Mouse (Mus musculus): ENCODE measurements around the gene Mkrn1. TPM values are rescaled to one million over a fixed set of nuclear protein-coding genes. Genes with fewer than 3 reads are reported as not detected.

Mkrn1 gene
- polyA plus RNA-seq (2015; fragmentation: Illumina TruSeq; extraction: RNeasy Lipid Tissue Mini Kit (QIAGEN cat#74804); ENCODE audit: insufficient read depth, low read depth, low replicate concordance), result 11.4 TPM

GRCm38 (mm10) chr6:39419851-39420721 is at the start of gene Mkrn1:
TSS of gene Mkrn1 (minus strand) at chr6:39420462.

GRCm38 (mm10) chr6:39381125-39381880 is 39.0 kb downstream of the Mkrn1 start, which contains the start of gene Rab19:
TSS of gene Rab19 (plus strand) at chr6:39381175.

GRCm38 (mm10) chr6:39377311-39377827 is 42.9 kb downstream of the Mkrn1 start, which contains the start of gene Slc37a3:
TSS of gene Slc37a3 (minus strand) at chr6:39377675.

Other genes with a start within 250 kb of the Mkrn1 start
- 2.6 TPM for gene Kdm7a, start 213.7 kb downstream of the Mkrn1 start, polyA plus RNA-seq (2015; fragmentation: Illumina TruSeq; extraction: RNeasy Lipid Tissue Mini Kit (QIAGEN cat#74804); ENCODE audit: insufficient read depth, low read depth, low replicate concordance)
- 8.7 TPM for gene Slc37a3, start 42.8 kb downstream of the Mkrn1 start, polyA plus RNA-seq (2015; fragmentation: Illumina TruSeq; extraction: RNeasy Lipid Tissue Mini Kit (QIAGEN cat#74804); ENCODE audit: insufficient read depth, low read depth, low replicate concordance)
- 0.70 TPM for gene Rab19, start 39.3 kb downstream of the Mkrn1 start, polyA plus RNA-seq (2015; fragmentation: Illumina TruSeq; extraction: RNeasy Lipid Tissue Mini Kit (QIAGEN cat#74804); ENCODE audit: insufficient read depth, low read depth, low replicate concordance)
- gene Dennd2a, start 137.4 kb upstream of the Mkrn1 start, polyA plus RNA-seq (2015; fragmentation: Illumina TruSeq; extraction: RNeasy Lipid Tissue Mini Kit (QIAGEN cat#74804); ENCODE audit: insufficient read depth, low read depth, low replicate concordance), result 2.9 TPM
- 2.9 TPM for gene Adck2, start 153.4 kb upstream of the Mkrn1 start, polyA plus RNA-seq (2015; fragmentation: Illumina TruSeq; extraction: RNeasy Lipid Tissue Mini Kit (QIAGEN cat#74804); ENCODE audit: insufficient read depth, low read depth, low replicate concordance)
- 2.0 TPM for gene Gm42420, start 165.3 kb upstream of the Mkrn1 start, polyA plus RNA-seq (2015; fragmentation: Illumina TruSeq; extraction: RNeasy Lipid Tissue Mini Kit (QIAGEN cat#74804); ENCODE audit: insufficient read depth, low read depth, low replicate concordance)
- gene Ndufb2, start 172.1 kb upstream of the Mkrn1 start, polyA plus RNA-seq (2015; fragmentation: Illumina TruSeq; extraction: RNeasy Lipid Tissue Mini Kit (QIAGEN cat#74804); ENCODE audit: insufficient read depth, low read depth, low replicate concordance), result 46.2 TPM

All from pancreas, adult 10 weeks (tissue).